Mouse (Mus musculus) CD8-positive naive resting alpha-beta T cell, adult 2 months (primary cell): ENCODE data around the gene F8.
"Not testable (repeated sequence)": the region's sequence is repeated elsewhere in the genome, so short reads cannot be mapped to it uniquely, and the experiment has no call there.

Experiments used
- DNase-seq, 2 experiments: peaks; one replicate each; pipeline ENCODE4 v3.0.0; 2022; ENCODE audit warnings: low read depth in 2 of 2, low spot score in 2 of 2

The F8 gene

DNA sequence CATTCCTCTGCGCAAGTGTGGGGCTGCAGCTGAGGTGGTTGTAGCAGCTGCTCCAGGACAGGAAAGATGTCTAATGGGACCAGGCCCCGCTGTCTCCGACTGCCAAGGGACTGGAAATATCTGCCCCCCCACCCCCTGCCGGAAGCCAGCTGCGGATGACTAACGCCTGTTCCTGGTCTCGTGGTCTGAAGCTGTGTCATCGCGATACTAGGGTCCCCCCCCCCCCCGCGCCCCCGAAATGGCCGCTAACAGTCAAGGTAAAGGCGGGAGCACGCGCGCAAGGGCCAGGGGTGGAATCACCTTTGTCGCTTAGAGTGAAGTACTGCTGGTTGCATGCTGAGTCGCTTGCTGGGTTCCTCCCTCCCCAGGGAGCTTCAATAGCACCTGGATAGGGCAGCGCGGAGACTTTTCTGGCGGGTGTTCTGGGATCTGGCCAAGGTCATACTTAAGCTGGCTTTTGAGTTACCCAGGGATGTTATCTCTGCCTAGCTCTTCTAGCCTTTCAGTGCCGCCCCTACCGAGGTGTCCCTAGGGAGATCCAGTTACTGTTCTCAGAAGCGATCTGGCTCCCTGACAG is at the start of gene F8, which contains the start of gene Fundc2:
TSS of gene F8 (minus strand) at position 421 of the 577 bp plus-strand sequence.
TSS of gene Fundc2 (plus strand) at position 205 of the 577 bp plus-strand sequence.
- DNase-seq, result peak; percentile 51

GRCm38 (mm10) chrX:75415936-75416785 is 33.7 kb upstream of the F8 start, which contains the start of the genes Cmc4, Mtcp1 and Brcc3:
Gene Cmc4, minus strand, starts transcription at chrX:75416584.
Gene Mtcp1, minus strand, starts transcription at chrX:75416588.
Gene Brcc3, plus strand, starts transcription at chrX:75416628.
- DNase-seq, result peak; percentile 79

DNA sequence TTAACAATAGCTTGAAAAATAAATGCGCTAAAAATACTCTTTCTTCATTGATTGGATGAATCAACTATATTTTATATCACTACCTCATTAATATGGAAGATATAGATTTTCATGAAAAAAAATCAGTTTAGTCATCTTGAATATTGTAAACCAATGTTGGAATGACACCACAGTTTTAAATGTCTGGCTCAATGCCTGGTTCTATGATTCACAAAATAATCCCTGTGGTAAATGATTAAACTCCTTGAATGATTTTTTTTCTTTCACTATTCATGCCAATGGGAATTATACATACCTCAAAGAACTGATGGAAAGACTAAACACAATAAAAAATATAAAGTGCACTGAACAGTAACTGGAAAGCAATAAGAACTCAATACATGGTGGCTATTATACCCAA is 27.3 kb upstream of the F8 start:
- no peak for DNase-seq

GRCm38 (mm10) chrX:75403350-75403749 is 20.9 kb upstream of the F8 start:
- DNase-seq, result no peak

DNA sequence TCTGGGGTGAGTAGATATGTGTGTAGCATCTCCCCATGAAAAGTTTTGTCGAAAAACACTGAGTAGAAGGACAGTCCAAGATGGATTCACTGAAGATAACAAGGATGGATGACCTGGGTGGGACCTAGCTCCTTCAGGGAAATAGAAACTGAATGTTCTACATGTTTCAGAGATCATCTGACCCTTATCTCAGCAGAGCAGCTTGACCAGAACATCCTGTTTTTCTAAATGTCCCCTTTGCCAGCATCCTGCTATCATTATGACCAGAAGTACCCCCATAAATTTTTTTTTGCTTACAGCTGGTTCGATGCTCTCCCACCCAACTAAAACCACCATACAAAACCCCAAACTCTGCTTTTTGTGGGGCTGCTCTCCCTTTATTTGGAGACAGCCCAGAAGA is 20.3 kb upstream of the F8 start:
- DNase-seq, result no peak

DNA sequence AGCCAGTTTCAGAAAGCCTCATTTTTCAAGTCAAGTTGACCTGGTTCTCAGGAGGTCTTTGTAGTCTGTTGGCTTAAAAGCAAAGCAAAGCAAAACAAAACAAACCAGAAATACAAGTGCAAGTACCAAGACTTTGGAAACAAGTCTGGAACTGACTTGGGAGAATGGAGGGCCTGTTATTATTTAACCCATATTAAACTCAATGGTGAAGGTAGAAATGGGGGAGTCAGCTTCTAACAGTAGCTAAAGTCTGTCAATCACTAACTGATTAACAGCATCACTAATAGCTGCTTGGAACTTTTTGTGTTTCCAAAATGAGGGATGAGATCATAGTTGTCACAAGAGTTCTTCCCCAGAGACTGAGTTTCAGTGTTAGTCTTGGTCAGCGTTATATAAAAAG is 17.1 kb upstream of the F8 start:
- DNase-seq, result no peak

DNA sequence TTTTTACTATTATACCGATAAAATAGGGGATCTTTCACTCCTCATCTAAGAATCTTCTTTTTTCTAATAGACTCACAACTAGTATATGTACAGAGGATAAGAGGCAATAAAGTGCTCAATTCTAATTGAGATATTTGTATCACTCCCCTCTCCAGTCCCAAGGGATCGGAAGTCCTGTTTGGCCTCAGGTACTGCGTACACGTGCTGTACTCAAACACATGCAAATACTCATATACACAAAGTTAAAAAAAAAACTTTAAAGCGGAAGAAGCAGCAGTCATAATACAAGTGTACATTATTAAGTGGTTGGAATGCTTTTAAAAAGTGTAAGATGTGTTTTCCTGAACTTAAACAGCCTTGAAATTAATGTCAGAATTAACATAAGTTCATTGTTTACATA is 716 bp downstream of the F8 start:
- DNase-seq, result no peak

DNA sequence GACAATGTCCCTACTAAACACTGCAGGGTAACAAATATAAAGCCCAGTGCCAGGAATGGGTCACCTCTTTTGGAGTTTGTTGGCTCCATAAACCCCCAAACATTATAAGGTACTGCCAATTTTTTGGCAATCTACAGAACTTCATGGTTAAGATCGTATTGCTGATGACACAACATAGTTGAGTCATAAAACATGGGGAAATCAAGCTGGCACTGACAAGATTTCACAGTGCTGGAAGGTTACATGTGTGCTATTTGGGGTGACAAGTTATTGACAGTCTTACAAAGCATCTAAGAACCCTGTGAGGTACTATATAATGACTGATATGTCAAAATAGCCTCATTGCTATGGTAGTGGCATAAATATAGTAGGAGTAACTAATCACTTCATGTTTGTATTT is 1.2 kb downstream of the F8 start:
- no peak for DNase-seq

DNA sequence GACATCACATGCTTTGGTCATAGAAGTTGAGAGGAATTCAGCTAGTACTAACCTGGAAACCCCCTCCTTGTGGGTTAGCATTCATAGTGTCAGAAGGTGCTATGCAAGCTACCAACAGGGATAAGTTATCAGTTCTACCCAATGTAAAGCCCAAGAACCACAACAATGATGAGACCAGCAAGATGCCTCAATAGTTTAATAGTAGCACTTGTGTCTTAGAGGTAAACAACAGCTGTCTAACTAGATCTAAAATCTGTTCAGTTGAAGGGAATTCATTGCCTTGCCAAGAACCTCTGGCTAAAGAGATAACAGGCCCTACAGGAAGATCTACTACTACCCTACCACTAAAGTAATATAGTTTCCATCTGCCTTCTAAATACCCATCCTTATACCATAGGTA is 5.6 kb downstream of the F8 start:
- DNase-seq, result no peak

GRCm38 (mm10) chrX:75372666-75373425 is 9.6 kb downstream of the F8 start:
- no peak for DNase-seq

- no peak for DNase-seq
Observed at GRCm38 (mm10) chrX:75370197-75370596, 12.2 kb downstream of the F8 start.

- DNase-seq, result no peak
Observed at GRCm38 (mm10) chrX:75323556-75323955, 58.9 kb downstream of the F8 start.

GRCm38 (mm10) chrX:75271676-75272075 is 110.7 kb downstream of the F8 start:
- no peak for DNase-seq

DNA sequence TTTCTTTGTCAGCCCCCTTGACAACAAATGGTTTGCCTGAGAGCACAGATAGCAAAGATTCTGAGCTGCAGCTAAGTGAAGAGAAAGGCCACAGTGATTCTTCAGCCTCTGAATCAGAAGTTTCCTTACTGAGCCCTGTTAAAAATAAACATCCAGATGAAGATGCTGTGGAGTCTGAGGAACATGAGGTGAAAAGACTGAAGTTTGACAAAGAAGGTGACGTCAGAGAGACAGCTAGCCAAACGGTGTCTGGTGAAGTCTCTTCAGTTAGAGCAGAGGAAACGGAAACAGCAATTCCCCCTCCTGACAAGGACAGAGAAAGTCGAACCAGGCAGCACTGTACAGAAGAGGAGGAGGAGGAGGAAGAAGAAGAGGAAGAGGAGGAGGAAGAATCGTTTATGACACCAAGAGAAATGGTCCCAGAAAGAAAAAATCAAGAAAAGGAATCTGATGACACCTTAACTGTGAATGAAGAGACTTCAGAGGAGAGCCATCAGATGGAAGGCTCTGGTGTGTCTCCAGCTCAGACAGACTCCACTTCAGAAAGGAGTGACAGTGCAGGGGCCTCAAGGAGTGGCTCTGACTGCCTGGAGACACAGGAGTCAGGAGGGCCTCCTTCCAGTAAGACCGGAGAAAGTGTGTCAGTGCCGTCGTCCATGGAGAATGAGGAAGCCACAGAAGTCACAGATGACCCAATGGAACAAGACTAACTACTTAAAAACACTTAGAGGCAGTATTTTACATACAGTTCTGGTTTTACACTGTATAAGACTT is 148.6 kb downstream of the F8 start:
- DNase-seq, result not testable (repeated sequence)

- DNase-seq, result no peak
Observed at GRCm38 (mm10) chrX:75231456-75231855, 151.0 kb downstream of the F8 start.

- no peak for DNase-seq
Observed at GRCm38 (mm10) chrX:75163670-75164069, 218.7 kb downstream of the F8 start, which contains the start of gene Smim9. Gene Smim9, minus strand, starts transcription at chrX:75163770.

DNA sequence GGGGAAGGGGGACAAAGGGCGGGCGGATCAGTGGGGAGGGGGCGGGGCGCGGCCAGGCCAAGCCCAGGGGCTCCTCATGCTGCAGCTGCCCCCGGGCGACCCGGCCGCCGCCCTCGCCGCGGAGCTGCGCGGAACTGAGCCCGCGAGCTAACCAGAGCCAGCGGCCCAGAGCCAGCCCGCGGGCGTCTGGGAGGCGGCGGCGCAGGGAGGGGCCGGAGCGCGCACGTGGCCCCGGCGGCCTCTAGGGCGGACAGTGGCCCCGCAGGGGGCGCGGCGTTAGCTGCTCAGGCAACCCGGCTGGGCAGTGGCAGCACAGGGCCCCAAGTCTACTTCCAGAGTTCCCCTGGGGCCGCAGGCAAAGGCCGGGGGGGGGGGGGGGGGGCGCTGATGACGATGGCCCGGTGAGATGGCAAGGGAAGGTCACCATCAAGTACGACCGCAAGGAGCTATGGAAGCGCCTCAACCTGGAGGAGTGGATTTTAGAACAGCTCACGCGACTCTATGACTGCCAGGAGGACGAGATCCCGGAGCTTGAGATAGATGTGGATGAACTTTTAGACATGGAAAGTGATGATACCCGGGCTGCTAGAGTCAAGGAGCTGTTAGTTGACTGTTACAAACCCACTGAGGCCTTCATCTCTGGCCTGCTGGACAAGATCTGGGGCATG is 226.7 kb downstream of the F8 start:
- no peak for DNase-seq

GRCm38 (mm10) chrX:75152249-75152648 is 230.2 kb downstream of the F8 start:
- no peak for DNase-seq

DNA sequence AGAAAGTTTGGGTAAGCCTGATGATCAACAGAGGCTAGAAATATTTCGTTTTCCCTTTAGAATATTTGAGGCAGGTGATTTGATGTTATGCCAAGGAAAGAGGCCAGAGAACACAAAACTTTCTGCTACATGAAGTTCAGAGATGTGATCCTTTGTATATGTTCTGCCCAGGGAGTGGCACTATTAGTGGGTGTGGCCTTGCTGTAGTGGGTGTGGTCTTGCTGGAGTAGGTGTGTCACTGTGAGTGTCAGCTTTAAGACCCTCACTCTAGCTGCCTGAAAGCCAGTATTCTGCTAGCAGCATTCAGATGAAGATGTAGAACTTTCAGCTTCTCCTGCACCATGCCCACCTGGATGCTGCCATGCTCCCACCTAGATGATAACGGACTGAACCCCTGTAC is 232.1 kb downstream of the F8 start:
- no peak for DNase-seq

- no peak for DNase-seq
Observed at GRCm38 (mm10) chrX:75148414-75148813, 234.0 kb downstream of the F8 start.
